Mouse (Mus musculus): ENCODE results near the gene Ptbp3.

- TF ChIP-seq CTCF (IDR thresholded peaks at IDR 0.05) (no peak), POLR2A (IDR thresholded peaks at IDR 0.05; ENCODE audit: insufficient read depth, low read depth, low read length) (0 out of 2 replicates have a peak, but pooled peaks have one; percentile 7), EP300 (IDR thresholded peaks at IDR 0.05; ENCODE audit: insufficient read depth, low read depth, low read length) (no peak)
These were observed 110.9 kb downstream of the Ptbp3 start, which contains the start of gene Susd1 for GRCm38 (mm10) chr4:59437990-59438854.

Data from heart, adult 2 months (tissue).